Mouse (Mus musculus) bone marrow macrophage, adult 2 months (primary cell): ENCODE data around the gene Cd47.

Experiments used
- CTCF ChIP-seq: IDR thresholded peaks from 2 replicates; pipeline ENCODE4 v1.5.1; 2012; ENCODE audit warnings: low read depth, mild to moderate bottlenecking, low read length, moderate library complexity
- POLR2A ChIP-seq: IDR thresholded peaks from 2 replicates; pipeline ENCODE4 v1.6.1; 2012; ENCODE audit warnings: mild to moderate bottlenecking, low read depth, low read length, borderline replicate concordance

- TF ChIP-seq CTCF, result no peak
- no peak for TF ChIP-seq POLR2A
Observed at GRCm38 (mm10) chr16:49955325-49955724, 155.0 kb downstream of the Cd47 start.
